Mouse (Mus musculus): Measurements from ENCODE around the gene Efcab2. TPM values are rescaled to one million over a fixed set of nuclear protein-coding genes. Genes with fewer than 3 reads are reported as not detected.
A peak's percentile ranks its signal among the peaks of the same experiment; 100 is the strongest.

Efcab2 gene
- polyA plus RNA-seq, 1 experiment from 2014 or later = 16.6 TPM

DNA sequence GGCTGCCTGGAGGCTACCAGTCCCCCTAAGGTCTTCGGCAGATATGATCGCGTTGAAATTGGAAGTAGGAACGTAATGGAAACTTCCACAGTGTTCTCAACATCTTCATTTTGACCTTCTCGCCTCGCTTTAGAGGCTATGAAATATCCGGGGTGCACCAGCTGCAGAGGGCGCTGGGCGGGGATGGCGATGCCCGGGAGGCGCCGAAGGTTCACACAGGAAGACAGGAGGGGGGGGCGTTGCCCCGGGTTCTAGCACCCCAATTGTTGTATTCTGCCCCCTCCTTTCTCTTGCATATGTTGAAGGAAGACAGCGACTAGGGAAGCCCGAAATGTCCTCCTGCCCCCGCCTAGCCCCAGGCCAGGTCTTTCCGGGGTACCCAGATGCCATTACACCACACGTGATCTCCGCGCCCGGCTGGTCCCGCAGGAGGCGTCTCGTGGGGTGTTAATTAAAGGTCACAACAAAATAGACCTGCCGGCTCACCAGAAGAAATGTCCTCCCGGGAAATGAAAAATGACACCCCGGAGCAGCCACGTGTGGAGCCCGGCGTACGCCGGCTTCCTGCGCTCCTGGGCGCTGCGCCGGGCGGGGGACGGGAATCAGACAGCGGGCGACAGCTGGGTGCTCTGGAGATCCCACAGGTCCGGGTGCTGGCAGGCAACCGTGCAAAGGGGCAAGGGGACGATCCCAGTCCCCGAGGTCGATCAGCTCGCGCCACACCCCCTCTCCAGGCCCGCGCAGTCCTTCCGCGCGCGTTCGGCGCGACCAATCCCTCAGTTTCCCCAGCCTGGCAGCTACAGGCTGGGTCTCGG lies 121.9 kb downstream of the Efcab2 start:
- H3K4me1 ChIP-seq (ENCODE audit: control insufficient read depth in 2 of 2, insufficient read depth in 2 of 2, low read length in 2 of 2) = peaks cover 4 to 17% of the 10 kb centered on the region in 2 experiments; a peak in 3 of 4 replicates
- peak overlapping the region; percentile 88 for H3K9ac ChIP-seq (ENCODE audit: low read length)
- no peaks in the 10 kb centered on the region for H3K27me3 ChIP-seq (ENCODE audit: control insufficient read depth, insufficient read depth, low read length)
- no peaks in the 10 kb centered on the region for H3K9me3 ChIP-seq (ENCODE audit: control insufficient read depth, low read length)
- peak overlapping the region; percentile 61 to 85 for H3K4me3 ChIP-seq (ENCODE audit: control insufficient read depth in 1 of 2, insufficient read depth in 1 of 2, low read depth in 1 of 2, low read length in 2 of 2)
- H3K27ac ChIP-seq (replicated peaks in 1 of 2; ENCODE audit: control insufficient read depth in 1 of 2, insufficient read depth in 1 of 2, low read depth in 2 of 2, low read length in 2 of 2) = peak overlapping the region; percentile 72 to 86
- H3K36me3 ChIP-seq (ENCODE audit: control insufficient read depth, insufficient read depth, low read length) = 0 out of 2 replicates have a peak, but pooled peaks cover 8% of the 10 kb centered on the region
- peak overlapping the region; percentile 100 for H3K4me2 ChIP-seq (ENCODE audit: low read length)
- peak; percentile 47 for ATAC-seq (ENCODE audit: insufficient number of reproducible peaks, insufficient read depth, low FRiP score, low read depth)
- WGBS = under 1% methylated on average over 58 of the region's 59 CpGs

DNA sequence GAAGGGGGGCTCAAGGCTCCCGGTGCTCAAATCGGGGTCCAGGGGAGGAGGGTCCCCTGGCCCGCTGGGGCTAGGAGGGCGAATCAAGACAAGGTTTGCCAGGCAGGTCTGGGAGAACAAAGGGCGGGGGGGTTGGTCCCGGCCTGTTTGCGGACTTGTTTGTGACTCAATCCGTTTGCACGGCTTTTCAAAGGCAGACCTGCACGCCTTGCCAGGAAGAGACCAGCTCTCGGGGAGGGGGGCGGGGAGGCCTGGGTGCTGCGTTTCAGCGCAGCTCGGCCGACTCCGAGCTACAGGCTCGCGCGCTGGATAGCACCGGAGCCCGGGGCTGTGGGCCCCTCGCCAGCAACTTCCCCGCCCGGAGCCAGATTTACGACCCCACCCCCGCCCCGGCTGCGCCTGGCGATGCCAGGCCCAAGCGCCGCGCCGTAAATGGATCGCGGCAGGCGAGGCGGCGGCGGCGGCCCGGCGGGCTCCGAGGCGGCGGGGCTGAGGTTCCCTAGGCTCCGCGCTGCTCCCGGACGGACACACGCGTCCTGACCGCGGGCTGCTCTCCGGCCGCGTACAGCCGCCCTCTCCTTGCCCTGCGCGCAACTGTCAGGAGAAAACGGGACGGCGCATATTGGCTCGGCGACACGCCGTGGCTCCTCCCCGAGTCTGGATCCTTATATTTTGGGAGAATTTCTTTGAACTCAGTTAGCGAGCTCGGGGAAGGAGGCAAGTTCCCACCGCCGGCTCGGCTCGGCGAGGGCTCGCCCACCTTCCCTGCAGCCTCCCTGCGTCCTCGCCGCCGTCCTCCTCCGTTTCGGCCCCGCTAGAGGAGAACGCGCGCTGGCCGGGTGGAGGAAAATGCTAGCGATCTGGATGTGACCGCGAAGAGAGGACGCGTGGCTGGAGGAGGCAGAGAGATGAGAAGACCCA lies 122.8 kb downstream of the Efcab2 start, which contains the start of gene Kif26b:
Gene Kif26b (plus strand): TSS at position 695 of the 921 bp plus-strand sequence.
- H3K9me3 ChIP-seq (ENCODE audit: control insufficient read depth, low read length) = no peaks in the 10 kb centered on the region
- under 1% methylated on average over 87 of the region's 92 CpGs for WGBS

GRCm38 (mm10) chr1:178529512-178530300 lies 123.8 kb downstream of the Efcab2 start:
- 1% methylated on average over 38 of the region's 38 CpGs for WGBS
- Histone ChIP-seq H3K27ac (replicated peaks in 1 of 2; ENCODE audit: control insufficient read depth in 1 of 2, insufficient read depth in 1 of 2, low read depth in 2 of 2, low read length in 2 of 2) (peak overlapping the region; percentile 72 to 86), H3K27me3 (ENCODE audit: control insufficient read depth, insufficient read depth, low read length) (no peaks in the 10 kb centered on the region), H3K9me3 (ENCODE audit: control insufficient read depth, low read length) (no peaks in the 10 kb centered on the region), H3K4me1 (ENCODE audit: control insufficient read depth in 2 of 2, insufficient read depth in 2 of 2, low read length in 2 of 2) (peaks cover 6 to 32% of the 10 kb centered on the region in 2 experiments), H3K4me2 (ENCODE audit: low read length) (peak overlapping the region; percentile 100), H3K4me3 (ENCODE audit: control insufficient read depth in 1 of 2, insufficient read depth in 1 of 2, low read depth in 1 of 2, low read length in 2 of 2) (peak overlapping the region; percentile 61 to 85), H3K9ac (ENCODE audit: low read length) (peak overlapping the region; percentile 88), H3K36me3 (ENCODE audit: control insufficient read depth, insufficient read depth, low read length) (peaks cover 14% of the 10 kb centered on the region; the same call in 1 of the 2 replicates)
- ATAC-seq (ENCODE audit: insufficient number of reproducible peaks, insufficient read depth, low FRiP score, low read depth) = no peak

More for the DNA sequence above, 122.8 kb downstream of the Efcab2 start, which contains the start of gene Kif26b:
- peak within 1 kb of the TSS; percentile 88 for H3K9ac ChIP-seq (ENCODE audit: low read length)
- H3K4me2 ChIP-seq (ENCODE audit: low read length) = peak within 1 kb of the TSS; percentile 100
- H3K4me1 ChIP-seq (ENCODE audit: control insufficient read depth in 2 of 2, insufficient read depth in 2 of 2, low read length in 2 of 2) = peaks cover 6 to 24% of the 10 kb centered on the region in 2 experiments
- H3K27me3 ChIP-seq (ENCODE audit: control insufficient read depth, insufficient read depth, low read length) = no peaks in the 10 kb centered on the region
- ATAC-seq (ENCODE audit: insufficient number of reproducible peaks, insufficient read depth, low FRiP score, low read depth) = peak; percentile 74
- H3K4me3 ChIP-seq (ENCODE audit: control insufficient read depth in 1 of 2, insufficient read depth in 1 of 2, low read depth in 1 of 2, low read length in 2 of 2) = peak within 1 kb of the TSS; percentile 61 to 85
- H3K27ac ChIP-seq (replicated peaks in 1 of 2; ENCODE audit: control insufficient read depth in 1 of 2, insufficient read depth in 1 of 2, low read depth in 2 of 2, low read length in 2 of 2) = peak within 1 kb of the TSS; percentile 72 to 86
- H3K36me3 ChIP-seq (ENCODE audit: control insufficient read depth, insufficient read depth, low read length) = peaks cover 14% of the 10 kb centered on the region; the same call in 1 of the 2 replicates

DNA sequence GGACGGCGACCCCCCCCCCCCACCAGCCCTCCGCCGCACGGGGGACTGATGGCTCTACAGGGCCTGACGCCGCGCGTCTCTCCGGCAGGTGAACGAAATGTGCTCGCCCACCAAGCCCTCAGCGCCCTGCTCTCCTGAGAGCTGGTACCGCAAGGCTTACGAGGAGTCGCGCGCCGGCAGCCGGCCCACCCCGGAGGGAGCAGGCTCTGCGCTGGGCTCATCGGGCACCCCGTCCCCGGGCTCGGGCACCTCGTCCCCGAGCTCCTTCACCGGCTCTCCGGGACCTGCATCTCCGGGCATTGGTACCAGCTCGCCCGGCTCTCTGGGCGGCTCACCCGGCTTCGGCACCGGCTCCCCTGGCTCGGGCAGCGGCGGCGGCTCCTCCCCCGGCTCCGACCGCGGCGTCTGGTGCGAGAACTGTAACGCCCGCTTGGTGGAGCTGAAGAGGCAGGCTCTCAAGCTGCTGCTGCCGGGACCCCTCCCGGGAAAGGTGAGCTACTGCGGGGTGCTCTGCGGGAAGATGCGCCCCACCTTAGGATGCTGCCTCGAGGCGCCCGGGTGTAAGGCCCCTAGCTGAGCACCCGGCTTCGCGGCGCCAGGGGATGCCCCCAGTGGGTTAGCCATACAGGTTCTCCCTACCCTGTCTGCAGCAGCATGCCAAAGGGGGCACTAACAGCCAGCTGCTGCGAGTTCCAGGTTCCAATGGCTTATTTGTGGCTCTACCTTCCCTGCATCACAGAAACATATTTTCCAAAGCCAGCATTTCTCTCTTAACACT lies 124.6 kb downstream of the Efcab2 start:
- Histone ChIP-seq H3K4me1 (ENCODE audit: control insufficient read depth in 2 of 2, insufficient read depth in 2 of 2, low read length in 2 of 2) (peaks cover 6 to 32% of the 10 kb centered on the region in 2 experiments), H3K27me3 (ENCODE audit: control insufficient read depth, insufficient read depth, low read length) (no peaks in the 10 kb centered on the region), H3K36me3 (ENCODE audit: control insufficient read depth, insufficient read depth, low read length) (peaks cover 21% of the 10 kb centered on the region), H3K27ac (replicated peaks in 1 of 2; ENCODE audit: control insufficient read depth in 1 of 2, insufficient read depth in 1 of 2, low read depth in 2 of 2, low read length in 2 of 2) (peak overlapping the region; percentile 10 to 86; a peak in 3 of 4 replicates), H3K4me3 (ENCODE audit: control insufficient read depth in 1 of 2, insufficient read depth in 1 of 2, low read depth in 1 of 2, low read length in 2 of 2) (peak overlapping the region; percentile 61 to 85), H3K9ac (ENCODE audit: low read length) (peak overlapping the region; percentile 88), H3K4me2 (ENCODE audit: low read length) (peak overlapping the region; percentile 100), H3K9me3 (ENCODE audit: control insufficient read depth, low read length) (no peaks in the 10 kb centered on the region)
- ATAC-seq (ENCODE audit: insufficient number of reproducible peaks, insufficient read depth, low FRiP score, low read depth) = 0 out of 2 replicates have a peak, but pooled peaks have one; percentile 0
- under 1% methylated on average over 55 of the region's 62 CpGs for WGBS

Small RNA genes lying within 50 kb of the gene (microRNA-seq; reads per million reads assigned to microRNA genes)
- gene Gm27458 = not detected

Other genes starting within 250 kb of the Efcab2 start
- gene Desi2, start 218.7 kb upstream of the Efcab2 start, polyA plus RNA-seq (2014; fragmentation: Nextera tagmentation; extraction: Ambion mirVana) = 25.9 and 30.7 TPM in 2 replicates
- gene Cox20, start 87.0 kb upstream of the Efcab2 start, polyA plus RNA-seq (2014; fragmentation: Nextera tagmentation; extraction: Ambion mirVana) = 268 and 299 TPM in 2 replicates
- gene Hnrnpu, start 68.3 kb upstream of the Efcab2 start, polyA plus RNA-seq (2014; fragmentation: Nextera tagmentation; extraction: Ambion mirVana) = 294 and 316 TPM in 2 replicates
- 12.7 and 14.4 TPM in 2 replicates for gene Kif26b, start 123.0 kb downstream of the Efcab2 start, polyA plus RNA-seq (2014; fragmentation: Nextera tagmentation; extraction: Ambion mirVana)